21 mouse cellular contexts compared by ENCODE assay signal in genomic region chr19:46558009-46558408, GRCm38 (mm10).
"Had no signal": no experiment of that assay in that cellular context is flagged by ENCODE, and none has a peak within 500 bp of the region (broad histone marks: within the 10 kb centered on the region; RNA-seq: fewer than 3 reads in every experiment).

No protein-coding gene starts in this region.

- H3K27ac ChIP-seq: kidney, postnatal 0 days; layer of hippocampus, adult 2 months; left cerebral cortex, adult 2 months; limb, embryonic 13.5 days; liver, embryonic 13.5 days; lung, embryonic 15.5 days; midbrain, embryonic 12.5 days; neural tube, embryonic 13.5 days; stomach, embryonic 15.5 days had no signal

- H3K27me3 ChIP-seq: limb, embryonic 13.5 days; liver, embryonic 13.5 days; lung, embryonic 15.5 days; midbrain, embryonic 12.5 days; neural tube, embryonic 13.5 days; stomach, embryonic 15.5 days had no signal

- H3K9ac ChIP-seq: limb, embryonic 13.5 days; liver, embryonic 13.5 days; liver, postnatal 0 days; lung, embryonic 15.5 days; midbrain, embryonic 12.5 days; neural tube, embryonic 13.5 days; stomach, embryonic 15.5 days had no signal

- H3K9me3 ChIP-seq: limb, embryonic 13.5 days; liver, embryonic 13.5 days; lung, embryonic 15.5 days; midbrain, embryonic 12.5 days; neural tube, embryonic 13.5 days; stomach, embryonic 15.5 days had no signal

- ATAC-seq: intestine, embryonic 16.5 days; liver, postnatal 0 days; midbrain, embryonic 16.5 days had no signal

- H3K4me3 ChIP-seq: layer of hippocampus, adult 2 months; left cerebral cortex, adult 2 months; limb, embryonic 13.5 days; liver, embryonic 13.5 days; lung, embryonic 15.5 days; midbrain, embryonic 12.5 days; myocyte; neural tube, embryonic 13.5 days; stomach, embryonic 15.5 days had no signal

- H3K36me3 ChIP-seq: liver, embryonic 13.5 days; stomach, embryonic 15.5 days had no signal

- H3K4me2 ChIP-seq: liver, embryonic 13.5 days; lung, embryonic 15.5 days; midbrain, embryonic 12.5 days; neural tube, embryonic 13.5 days; stomach, embryonic 15.5 days had no signal

- DNase-seq: layer of hippocampus, adult 9-11 months; liver; liver, embryonic 13.5 days; liver, postnatal 0 days; retina, postnatal 1 day; right cerebral cortex, postnatal 25 days; spleen, adult 18-20 months; thymus, adult 18-20 months; thymus, postnatal 14 days; thymus, postnatal 4 days had no signal
